Mouse (Mus musculus): ENCODE data around the gene Alox12e.

Gene Alox12e

DNA sequence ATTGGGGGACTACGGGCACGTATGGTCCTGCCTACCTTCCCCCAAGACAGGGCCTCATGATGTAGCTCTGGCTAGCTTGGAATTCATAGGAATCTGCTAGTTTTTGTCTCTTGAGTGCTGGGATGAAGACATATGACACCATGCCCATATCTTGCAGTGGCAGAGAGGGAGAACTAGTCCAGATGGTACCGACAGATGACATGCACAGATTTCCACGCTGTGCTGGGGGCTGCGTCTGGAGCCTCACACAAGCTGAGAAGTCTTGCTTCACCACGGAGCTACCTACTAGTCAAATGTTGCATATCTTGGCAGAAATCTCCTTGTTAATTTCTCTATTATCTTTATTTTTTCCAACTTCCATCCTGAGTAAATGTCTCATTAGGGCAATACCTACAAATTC, 28.5 kb downstream of the Alox12e start:
- in situ Hi-C loops (cut with MboI; ENCODE audit: low pct_unique_long_range_greater_than_20kb in 1 of 2, low sequenced_read_pairs in 2 of 2, unreplicated experiment in 1 of 2) = no loop called here

DNA sequence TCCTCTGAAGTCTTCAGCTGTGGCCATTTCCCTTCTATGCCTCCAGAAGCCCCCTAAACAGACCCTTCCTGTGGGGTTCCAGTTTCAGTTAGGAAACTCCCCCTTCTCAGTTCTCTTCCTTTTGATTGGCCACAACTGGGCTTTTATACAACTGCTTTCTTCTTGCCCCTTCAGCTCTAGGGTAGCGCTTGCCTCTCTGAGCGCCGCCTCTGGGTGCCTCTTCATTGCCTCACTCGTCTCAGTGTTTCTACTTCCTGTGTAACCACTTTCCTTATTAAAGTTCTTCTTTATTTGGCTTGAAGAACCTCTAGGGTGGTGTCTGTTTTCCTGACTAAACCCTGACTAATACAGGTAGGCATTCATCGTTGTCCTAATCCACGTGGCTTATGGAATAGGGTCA, 31.2 kb downstream of the Alox12e start:
- in situ Hi-C loops (cut with MboI; ENCODE audit: low pct_unique_long_range_greater_than_20kb in 1 of 2, low sequenced_read_pairs in 2 of 2, unreplicated experiment in 1 of 2) = no loop called here

DNA sequence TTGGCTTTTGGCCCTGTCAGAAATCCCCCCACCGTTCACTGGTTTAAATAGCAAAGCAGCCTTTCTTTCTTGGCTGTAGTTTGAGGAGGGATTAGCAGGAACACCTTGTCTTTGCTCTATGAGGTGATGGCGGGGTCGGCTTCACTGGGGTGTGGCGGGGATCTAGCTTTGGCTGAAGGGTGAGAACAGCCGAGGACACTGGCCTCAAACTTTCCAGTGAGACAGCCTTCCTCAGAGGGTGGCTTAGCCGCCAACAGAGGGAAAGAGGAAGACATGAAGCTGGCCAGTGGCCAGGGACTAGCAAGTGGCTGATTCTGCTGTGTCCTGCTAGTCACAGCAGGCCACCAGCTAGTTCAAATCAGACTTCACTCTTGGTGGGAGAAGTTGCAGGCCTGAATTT, 33.2 kb downstream of the Alox12e start:
- in situ Hi-C loops (cut with MboI; ENCODE audit: low pct_unique_long_range_greater_than_20kb in 1 of 2, low sequenced_read_pairs in 2 of 2, unreplicated experiment in 1 of 2) = no loop called here

DNA sequence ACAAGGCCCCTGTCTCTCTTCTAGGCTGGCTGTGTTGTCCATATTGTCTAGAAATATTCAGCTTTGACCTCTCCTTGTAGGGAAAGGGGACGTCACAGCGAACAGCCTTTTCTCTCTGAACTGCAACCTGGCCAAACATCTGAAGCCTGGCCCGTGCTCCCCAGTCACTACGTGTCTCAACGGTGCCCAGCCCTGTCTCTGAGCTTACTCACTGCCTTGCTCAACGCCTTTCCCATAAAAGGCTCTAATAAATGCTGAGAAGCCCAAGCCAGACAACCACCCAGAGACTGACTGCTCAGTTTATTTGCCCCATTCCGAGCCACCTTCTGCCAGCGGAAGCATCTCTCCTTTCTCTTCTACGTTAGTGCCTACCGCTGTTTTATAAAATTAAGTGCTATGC, 34.3 kb downstream of the Alox12e start:
- in situ Hi-C loops (cut with MboI; ENCODE audit: low pct_unique_long_range_greater_than_20kb in 1 of 2, low sequenced_read_pairs in 2 of 2, unreplicated experiment in 1 of 2) = no loop called here

DNA sequence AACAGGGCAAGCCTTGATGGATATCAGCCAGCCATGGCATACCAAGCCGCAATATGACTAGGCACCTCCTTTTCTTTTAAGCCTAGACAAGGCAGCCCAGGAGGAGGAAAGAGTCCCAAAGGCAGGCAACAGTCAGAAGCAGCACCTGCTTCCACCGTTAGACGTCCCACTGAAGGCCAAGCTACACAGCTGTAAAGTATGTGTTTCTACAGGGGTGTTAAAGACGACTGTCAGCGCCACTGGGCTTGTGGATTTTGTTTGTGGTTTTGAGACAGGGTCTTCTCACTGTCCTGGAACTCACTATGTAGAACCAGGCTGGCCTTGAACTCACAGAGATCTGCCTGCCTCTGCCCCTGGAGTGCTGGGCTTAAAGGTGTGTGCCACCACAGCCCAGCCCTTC, 36.7 kb downstream of the Alox12e start:
- in situ Hi-C loops (cut with MboI; ENCODE audit: low pct_unique_long_range_greater_than_20kb in 1 of 2, low sequenced_read_pairs in 2 of 2, unreplicated experiment in 1 of 2) = no loop called here

DNA sequence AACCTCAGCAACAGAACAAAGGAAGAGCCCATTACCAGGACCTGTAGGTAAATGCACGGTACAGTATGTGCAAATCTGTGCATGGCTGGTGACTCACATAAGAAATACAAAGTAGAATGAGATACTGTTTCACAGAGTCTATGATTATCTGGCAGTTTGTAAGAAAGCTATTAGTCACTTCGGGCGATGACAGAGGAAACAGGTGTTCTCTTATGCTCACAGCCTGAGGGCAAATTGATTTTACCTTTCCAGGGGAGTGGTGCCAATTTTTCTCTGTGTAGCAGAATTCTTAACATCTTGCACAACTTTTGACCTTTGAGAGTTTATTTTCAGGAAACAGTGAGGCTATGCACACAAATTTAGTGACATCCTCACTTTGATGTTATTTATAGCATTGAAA, 37.7 kb downstream of the Alox12e start:
- in situ Hi-C loops (cut with MboI; ENCODE audit: low pct_unique_long_range_greater_than_20kb in 1 of 2, low sequenced_read_pairs in 2 of 2, unreplicated experiment in 1 of 2) = no loop called here

DNA sequence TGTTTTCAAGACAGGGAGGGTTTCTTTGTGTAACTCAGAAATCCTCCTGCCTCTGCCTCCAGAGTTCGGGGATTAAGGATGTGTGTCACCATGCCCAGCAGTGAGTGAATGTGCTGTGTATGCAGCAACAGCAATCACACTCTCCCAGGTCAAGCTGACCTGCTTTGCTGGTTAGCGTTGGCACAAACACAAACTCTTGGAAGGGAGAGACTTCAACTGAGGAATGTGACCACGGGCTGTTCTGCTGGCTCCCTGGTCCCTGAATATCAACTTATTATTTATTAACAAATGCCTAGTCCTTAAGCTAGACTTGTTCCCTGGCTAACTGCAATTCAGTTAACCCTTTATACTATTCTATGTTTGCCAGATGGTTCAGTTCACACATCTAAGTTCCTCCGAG, 38.8 kb downstream of the Alox12e start:
- in situ Hi-C loops (cut with MboI; ENCODE audit: low pct_unique_long_range_greater_than_20kb in 1 of 2, low sequenced_read_pairs in 2 of 2, unreplicated experiment in 1 of 2) = no loop called here

DNA sequence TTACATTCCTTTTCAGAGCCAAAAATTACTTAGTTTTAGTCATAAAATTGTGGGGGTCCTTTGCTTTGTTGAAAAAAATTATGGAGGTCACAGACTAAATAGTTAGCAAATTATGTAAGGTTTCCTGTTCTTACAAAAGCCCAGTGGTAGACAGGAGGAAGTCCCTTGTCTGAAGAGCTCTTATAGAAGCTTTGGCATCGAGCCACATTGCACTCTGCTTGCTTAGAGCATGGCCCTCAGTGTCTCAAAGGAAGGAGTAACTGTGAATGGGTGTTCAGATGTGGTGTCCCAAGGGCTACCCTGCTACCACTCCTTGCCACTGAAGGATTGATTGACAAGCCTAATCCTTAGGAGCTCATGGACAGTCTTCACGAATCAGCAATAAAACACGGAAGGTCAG, 42.0 kb downstream of the Alox12e start:
- in situ Hi-C loops (cut with MboI; ENCODE audit: low pct_unique_long_range_greater_than_20kb in 1 of 2, low sequenced_read_pairs in 2 of 2, unreplicated experiment in 1 of 2) = no loop called here

DNA sequence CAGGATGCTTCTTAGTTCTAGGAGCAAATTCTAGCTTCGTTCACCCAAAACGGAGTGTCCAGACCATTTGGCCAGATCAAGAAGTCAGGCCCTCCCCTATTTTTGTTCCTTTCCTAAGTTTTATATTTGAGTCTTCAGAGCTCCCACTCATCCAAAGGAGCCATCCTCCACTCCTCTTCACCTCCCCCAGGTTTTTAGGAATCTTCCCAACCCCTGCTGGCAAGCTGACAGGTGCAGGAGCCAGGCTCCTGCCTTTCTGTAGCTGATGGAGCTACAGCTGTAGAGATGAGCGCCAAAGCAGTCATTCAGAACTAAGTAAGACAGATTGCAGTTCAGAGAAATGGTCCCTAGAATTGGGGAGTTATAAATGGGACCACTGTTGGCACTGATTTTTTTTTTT, 43.5 kb downstream of the Alox12e start:
- in situ Hi-C loops (cut with MboI; ENCODE audit: low pct_unique_long_range_greater_than_20kb in 1 of 2, low sequenced_read_pairs in 2 of 2, unreplicated experiment in 1 of 2) = no loop called here

DNA sequence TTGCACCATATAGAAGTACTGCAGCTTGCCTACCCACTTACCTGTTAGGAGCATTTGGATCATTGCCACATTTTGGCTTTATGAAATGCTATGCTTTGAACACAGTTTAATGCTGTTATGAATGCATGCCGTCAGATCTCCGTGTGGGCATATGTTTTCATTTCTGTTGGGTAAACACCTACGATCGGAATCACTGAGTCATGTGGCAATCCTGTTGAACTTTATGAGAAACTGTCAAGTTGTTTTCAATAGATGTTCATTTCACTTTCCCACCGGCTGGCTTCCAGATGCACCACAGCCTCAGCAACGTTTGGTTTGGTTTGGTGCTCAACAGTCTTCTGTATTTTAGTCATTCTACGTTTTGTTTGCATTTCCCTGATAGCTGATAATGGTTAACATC, 50.8 kb downstream of the Alox12e start:
- in situ Hi-C loops (cut with MboI; ENCODE audit: low pct_unique_long_range_greater_than_20kb in 1 of 2, low sequenced_read_pairs in 2 of 2, unreplicated experiment in 1 of 2) = no loop called here

DNA sequence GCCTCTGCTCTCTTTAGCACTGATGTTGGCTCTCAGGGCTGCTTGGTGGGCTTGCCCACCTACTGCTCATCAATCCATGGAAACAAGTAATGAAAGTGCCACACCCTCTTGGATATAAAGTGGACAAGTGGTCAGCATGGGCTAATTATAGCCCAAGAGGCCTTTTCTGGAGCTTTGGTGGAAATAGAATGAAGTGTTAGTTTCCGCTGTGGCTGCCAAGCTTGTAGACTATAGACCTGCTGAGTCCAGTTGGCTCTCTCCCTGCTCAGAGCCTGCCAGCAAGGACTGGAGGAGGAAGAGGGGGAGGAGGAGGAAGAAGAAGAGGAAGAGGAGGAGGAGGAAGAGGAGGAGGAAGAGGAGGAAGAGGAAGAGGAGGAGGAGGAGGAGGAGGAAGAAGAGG, 56.0 kb downstream of the Alox12e start:
- in situ Hi-C loops (cut with MboI; ENCODE audit: low pct_unique_long_range_greater_than_20kb in 1 of 2, low sequenced_read_pairs in 2 of 2, unreplicated experiment in 1 of 2) = no loop called here

DNA sequence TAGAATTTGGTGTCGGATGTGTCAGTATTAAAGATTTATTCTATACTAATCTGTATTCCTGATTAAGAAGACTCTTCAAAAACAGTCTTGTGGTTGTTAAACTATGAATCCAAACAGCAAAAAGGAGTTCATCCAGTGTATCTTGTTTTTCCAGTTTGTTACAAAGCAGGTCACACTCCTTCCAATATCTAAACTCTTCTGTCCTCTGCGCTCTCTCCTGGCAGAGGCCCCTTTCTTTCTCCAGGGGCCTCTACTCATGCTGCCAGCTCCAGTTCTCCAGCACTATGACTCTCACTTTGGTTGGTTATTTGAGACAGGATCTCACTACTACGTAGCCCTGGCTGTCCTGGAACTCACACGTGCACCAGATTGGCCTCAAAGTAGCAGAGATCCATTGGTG, 56.6 kb downstream of the Alox12e start:
- in situ Hi-C loops (cut with MboI; ENCODE audit: low pct_unique_long_range_greater_than_20kb in 1 of 2, low sequenced_read_pairs in 2 of 2, unreplicated experiment in 1 of 2) = no loop called here
